Comparison of ENCODE assay signal across 11 mouse cellular contexts in the genomic region with DNA sequence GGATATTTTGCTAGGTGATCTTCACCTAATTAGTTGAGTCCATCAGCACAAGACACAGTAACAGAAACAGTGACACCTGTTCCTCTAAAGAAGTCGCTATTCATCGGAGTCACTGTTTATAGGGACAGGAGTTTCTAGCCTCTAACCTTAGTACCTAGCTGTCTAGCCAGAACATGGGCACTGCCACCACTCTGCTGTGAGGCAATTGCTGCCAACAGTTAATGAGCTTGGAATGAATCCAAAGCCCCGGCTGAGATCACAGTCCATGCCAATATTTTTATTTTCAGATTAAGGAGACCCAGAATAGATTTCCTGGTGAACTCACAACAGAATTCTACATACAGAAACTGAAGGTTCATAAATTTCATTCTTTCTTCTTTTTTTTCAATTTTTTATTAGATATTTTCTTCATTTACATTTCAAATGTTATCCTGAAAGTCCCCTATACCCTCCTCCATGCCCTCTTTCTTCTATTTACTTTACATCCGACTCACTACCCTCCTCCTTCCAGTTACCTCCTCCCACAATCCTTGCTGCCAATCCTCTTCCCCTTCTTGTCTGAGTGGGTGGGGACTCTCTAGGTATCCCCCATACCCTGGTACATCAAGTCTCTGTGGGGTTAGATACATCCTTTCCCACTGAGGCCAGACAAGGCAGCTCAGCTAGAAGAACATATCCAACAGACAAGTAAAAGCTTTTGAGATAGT.
DNase-seq lines count a peak whose midpoint lies in the region; ATAC-seq and TF ChIP-seq lines count a peak whose summit lies in the region.
"Had no signal": no experiment of that assay in that cellular context is flagged by ENCODE, and none has a peak within 500 bp of the region (broad histone marks: within the 10 kb centered on the region; RNA-seq: fewer than 3 reads in every experiment).

No protein-coding gene starts in this region.

- TF ChIP-seq POLR2A in brain, embryonic 14.5 days (IDR thresholded peaks at IDR 0.05; ENCODE audit: borderline replicate concordance, extremely low read depth, insufficient read depth, insufficient read length, poor library complexity, severe bottlenecking): no peak

- no peaks in the 10 kb centered on the region for H3K4me1 ChIP-seq in heart, embryonic 12.5 days (replicated peaks)
- H3K4me1 ChIP-seq in forebrain, embryonic 16.5 days (replicated peaks; ENCODE audit: control insufficient read depth, insufficient read depth, low read length): 0 out of 2 replicates have a peak, but pooled peaks cover 4% of the 10 kb centered on the region
- H3K4me1 ChIP-seq in intestine, embryonic 15.5 days (replicated peaks): no peaks in the 10 kb centered on the region
- peaks cover 2% of the 10 kb centered on the region; the same call in 1 of the 2 replicates for H3K4me1 ChIP-seq in embryonic facial prominence, embryonic 10.5 days
- H3K4me1 ChIP-seq: embryonic facial prominence, embryonic 12.5 days had no signal

- WGBS in heart, embryonic 12.5 days: 74% methylated on average over 4 of the region's 4 CpGs
- 17% methylated on average over 4 of the region's 4 CpGs for WGBS in forebrain, embryonic 16.5 days
- WGBS in intestine, embryonic 15.5 days: 74% methylated on average over 4 of the region's 4 CpGs
- 89% methylated on average over 4 of the region's 4 CpGs for WGBS in embryonic facial prominence, embryonic 10.5 days

- no peak for TF ChIP-seq CTCF in brain, embryonic 14.5 days (IDR thresholded peaks at IDR 0.05; ENCODE audit: borderline replicate concordance, extremely low read depth, insufficient read depth, insufficient read length)

- H3K4me3 ChIP-seq in heart, embryonic 12.5 days: no peak overlapping the region
- no peak overlapping the region for H3K4me3 ChIP-seq in forebrain, embryonic 16.5 days (replicated peaks; ENCODE audit: low read length)
- no peak overlapping the region for H3K4me3 ChIP-seq in intestine, embryonic 15.5 days (replicated peaks)
- no peak overlapping the region for H3K4me3 ChIP-seq in embryonic facial prominence, embryonic 10.5 days
- H3K4me3 ChIP-seq: embryonic facial prominence, embryonic 12.5 days had no signal

- peak; percentile 58 for DNase-seq in heart, adult 8-10 months (ENCODE audit: low spot score)
- peak; percentile 87 for DNase-seq in brain, embryonic 14.5 days (ENCODE audit: low read depth)
- peak; percentile 25 to 46 for DNase-seq in kidney, postnatal 36 days
- no peak for DNase-seq in thymus, postnatal 25 days
- no peak for DNase-seq in embryonic facial prominence, embryonic 10.5 days (ENCODE audit: low spot score)
- DNase-seq: gastrocnemius, postnatal 36 days; lung, embryonic 14.5 days had no signal

- ATAC-seq in heart, embryonic 12.5 days (ENCODE audit: insufficient number of reproducible peaks, low FRiP score): no peak
- peak; percentile 90 for ATAC-seq in forebrain, embryonic 16.5 days
- ATAC-seq in intestine, embryonic 15.5 days: no peak

- H3K9me3 ChIP-seq in heart, embryonic 12.5 days (replicated peaks): no peaks in the 10 kb centered on the region
- H3K9me3 ChIP-seq in forebrain, embryonic 16.5 days (ENCODE audit: control insufficient read depth, low read length): no peaks in the 10 kb centered on the region
- H3K9me3 ChIP-seq in intestine, embryonic 15.5 days: no peaks in the 10 kb centered on the region
- H3K9me3 ChIP-seq in embryonic facial prominence, embryonic 10.5 days: no peaks in the 10 kb centered on the region
- H3K9me3 ChIP-seq: embryonic facial prominence, embryonic 12.5 days had no signal

- H3K27me3 ChIP-seq in heart, embryonic 12.5 days (replicated peaks): no peaks in the 10 kb centered on the region
- H3K27me3 ChIP-seq in forebrain, embryonic 16.5 days (replicated peaks; ENCODE audit: control insufficient read depth, insufficient read depth, low read length): no peaks in the 10 kb centered on the region
- no peaks in the 10 kb centered on the region for H3K27me3 ChIP-seq in intestine, embryonic 15.5 days (replicated peaks)
- H3K27me3 ChIP-seq in embryonic facial prominence, embryonic 10.5 days (replicated peaks; ENCODE audit: low read depth, poor library complexity, severe bottlenecking): no peaks in the 10 kb centered on the region
- H3K27me3 ChIP-seq: embryonic facial prominence, embryonic 12.5 days had no signal

- no peaks in the 10 kb centered on the region for H3K36me3 ChIP-seq in heart, embryonic 12.5 days
- H3K36me3 ChIP-seq in forebrain, embryonic 16.5 days (ENCODE audit: control insufficient read depth, insufficient read depth): no peaks in the 10 kb centered on the region
- no peaks in the 10 kb centered on the region for H3K36me3 ChIP-seq in intestine, embryonic 15.5 days
- H3K36me3 ChIP-seq in embryonic facial prominence, embryonic 10.5 days (replicated peaks): no peaks in the 10 kb centered on the region
- H3K36me3 ChIP-seq: embryonic facial prominence, embryonic 12.5 days had no signal

- no peak overlapping the region for H3K4me2 ChIP-seq in heart, embryonic 12.5 days
- no peak overlapping the region for H3K4me2 ChIP-seq in forebrain, embryonic 16.5 days (ENCODE audit: low read length)
- no peak overlapping the region for H3K4me2 ChIP-seq in intestine, embryonic 15.5 days (replicated peaks)
- H3K4me2 ChIP-seq: embryonic facial prominence, embryonic 12.5 days; lung, embryonic 14.5 days had no signal

- H3K27ac ChIP-seq in heart, embryonic 12.5 days (ENCODE audit: poor library complexity, severe bottlenecking): no peak overlapping the region
- no peak overlapping the region for H3K27ac ChIP-seq in forebrain, embryonic 16.5 days (ENCODE audit: low read length)
- no peak overlapping the region for H3K27ac ChIP-seq in intestine, embryonic 15.5 days
- no peak overlapping the region for H3K27ac ChIP-seq in embryonic facial prominence, embryonic 10.5 days (replicated peaks)
- H3K27ac ChIP-seq: embryonic facial prominence, embryonic 12.5 days had no signal

- no peak overlapping the region for H3K9ac ChIP-seq in heart, embryonic 12.5 days
- H3K9ac ChIP-seq in forebrain, embryonic 16.5 days (replicated peaks; ENCODE audit: low read depth, low read length): no peak overlapping the region
- H3K9ac ChIP-seq in intestine, embryonic 15.5 days: no peak overlapping the region
- H3K9ac ChIP-seq: embryonic facial prominence, embryonic 12.5 days; lung, embryonic 14.5 days had no signal

Comparison
In these comparisons a context has a peak if more than half of its experiments do, and no peak if none do; other contexts are left out.
1. DNase-seq: peak in heart, adult 8-10 months (single experiment), brain, embryonic 14.5 days (single experiment) and kidney, postnatal 36 days (2 of 2); none in thymus, postnatal 25 days (single experiment) and embryonic facial prominence, embryonic 10.5 days (single experiment).